Mouse (Mus musculus) MEL (cell line): ENCODE data around the gene Tma16. TPM values are rescaled to one million over a fixed set of nuclear protein-coding genes. Genes with fewer than 3 reads are reported as not detected.

Source experiments
- DNase-seq: peaks from one replicate; pipeline ENCODE4 v3.0.0; 2011; ENCODE audit warnings: low read depth, low spot score
- H3K27ac ChIP-seq: 2 replicates; pipeline ENCODE4 v1.5.1; 2012; ENCODE audit warnings: low read depth, mild to moderate bottlenecking, control low read depth, low read length, moderate library complexity; ENCODE audit not compliant: control insufficient read depth
- H3K27me3 ChIP-seq, 2 experiments: fragments of 150-350 bp in 1 of 2; sonication (generic) in 1 of 2; 2 replicates each; pipeline ENCODE4 v1.6.1; 2012; ENCODE audit warnings: low read length in 2 of 2, mild to moderate bottlenecking in 2 of 2, improper control_type of control experiment in 1 of 2, moderate library complexity in 1 of 2; ENCODE audit not compliant: insufficient read depth in 2 of 2, control insufficient read depth in 1 of 2
- H3K36me3 ChIP-seq, 2 experiments: 2 replicates each; pipeline ENCODE4 v1.6.1; 2012 to 2014; ENCODE audit warnings: low read length in 2 of 2, improper control_type of control experiment in 1 of 2, inconsistent platforms in 1 of 2, mild to moderate bottlenecking in 1 of 2; ENCODE audit not compliant: insufficient read depth in 2 of 2, control insufficient read depth in 1 of 2
- H3K4me1 ChIP-seq, 2 experiments: fragments of 150-350 bp in 1 of 2; sonication (generic) in 1 of 2; 2 replicates each; pipeline ENCODE4 v1.6.1; 2012; ENCODE audit warnings: low read length in 2 of 2, improper control_type of control experiment in 1 of 2, mild to moderate bottlenecking in 1 of 2; ENCODE audit not compliant: insufficient read depth in 2 of 2, control insufficient read depth in 1 of 2
- H3K4me3 ChIP-seq, 2 experiments: fragments of 150-350 bp in 1 of 2; sonication (generic) in 1 of 2; 2 replicates each; pipeline ENCODE4 v1.5.1; 2012; ENCODE audit warnings: low read depth in 2 of 2, low read length in 2 of 2, mild to moderate bottlenecking in 2 of 2, moderate library complexity in 2 of 2, control low read depth in 1 of 2, improper control_type of control experiment in 1 of 2; ENCODE audit not compliant: control insufficient read depth in 1 of 2, insufficient read depth in 1 of 2
- H3K79me2 ChIP-seq: 2 replicates; pipeline ENCODE4 v1.6.1; 2012; ENCODE audit warnings: mild to moderate bottlenecking, low read length, moderate library complexity; ENCODE audit not compliant: control insufficient read depth, poor library complexity, insufficient read depth
- H3K9ac ChIP-seq: 2 replicates; pipeline ENCODE4 v1.6.1; 2012; ENCODE audit warnings: low read depth, mild to moderate bottlenecking, control low read depth, low read length, moderate library complexity; ENCODE audit not compliant: control insufficient read depth, poor library complexity, severe bottlenecking
- H3K9me3 ChIP-seq: fragments of 150-350 bp; sonication (generic); replicated peaks from 2 replicates; pipeline ENCODE4 v1.6.1; 2012; ENCODE audit warnings: mild to moderate bottlenecking, low read length, improper control_type of control experiment, moderate library complexity; ENCODE audit not compliant: insufficient read depth
- BHLHE40 ChIP-seq: IDR thresholded peaks from 2 replicates; pipeline ENCODE4 v1.6.1; 2012; ENCODE audit warnings: low read depth, mild to moderate bottlenecking, inconsistent platforms, low read length, improper control_type of control experiment, borderline replicate concordance
- CHD1 ChIP-seq: IDR thresholded peaks from 2 replicates; pipeline ENCODE4 v1.6.1; 2012; ENCODE audit warnings: low read depth, mild to moderate bottlenecking, inconsistent platforms, low read length, improper control_type of control experiment
- E2F4 ChIP-seq: IDR thresholded peaks from 2 replicates; pipeline ENCODE4 v1.6.1; 2011; ENCODE audit warnings: low read depth, low read length, improper control_type of control experiment, borderline replicate concordance
- EP300 ChIP-seq, 2 experiments: IDR thresholded peaks; 2 replicates each; pipeline ENCODE4 v1.6.1; 2011; ENCODE audit warnings: improper control_type of control experiment in 2 of 2, low read length in 2 of 2, low read depth in 1 of 2, mild to moderate bottlenecking in 1 of 2
- GATA1 ChIP-seq: IDR thresholded peaks from 2 replicates; pipeline ENCODE4 v1.6.1; 2011; ENCODE audit warnings: low read depth, low read length, improper control_type of control experiment
- HCFC1 ChIP-seq: IDR thresholded peaks from 2 replicates; pipeline ENCODE4 v1.6.1; 2012; ENCODE audit warnings: low read depth, mild to moderate bottlenecking, inconsistent platforms, low read length, improper control_type of control experiment, moderate library complexity
- JUND ChIP-seq: IDR thresholded peaks from 2 replicates; pipeline ENCODE4 v1.6.1; 2011; ENCODE audit warnings: low read depth, mild to moderate bottlenecking, improper control_type of control experiment, low read length
- KAT2A ChIP-seq: conservative IDR thresholded peaks from 2 replicates; pipeline ENCODE4 v1.6.1; 2012; ENCODE audit warnings: low read depth, low read length, improper control_type of control experiment, inconsistent platforms
- MEF2A ChIP-seq: IDR thresholded peaks from 2 replicates; pipeline ENCODE4 v1.6.1; 2014; ENCODE audit warnings: low read depth, mild to moderate bottlenecking, inconsistent platforms, low read length, improper control_type of control experiment; ENCODE audit not compliant: poor library complexity, insufficient replicate concordance, severe bottlenecking; ENCODE audit errors: extremely low read depth
- MXI1 ChIP-seq: IDR thresholded peaks from 2 replicates; pipeline ENCODE4 v1.6.1; 2011; ENCODE audit warnings: mild to moderate bottlenecking, low read depth, low read length, improper control_type of control experiment
- TBP ChIP-seq: IDR thresholded peaks from 2 replicates; pipeline ENCODE4 v1.8.0; 2011; ENCODE audit warnings: low read depth, low read length, improper control_type of control experiment
- TCF12 ChIP-seq: IDR thresholded peaks from 2 replicates; pipeline ENCODE4 v1.6.1; 2014; ENCODE audit warnings: low read depth, mild to moderate bottlenecking, inconsistent platforms, low read length, improper control_type of control experiment, moderate library complexity
- USF1 ChIP-seq: IDR thresholded peaks from 2 replicates; pipeline ENCODE4 v1.6.1; 2014; ENCODE audit warnings: low read depth, mild to moderate bottlenecking, inconsistent platforms, low read length, improper control_type of control experiment, moderate library complexity
- ZC3H11A ChIP-seq: IDR thresholded peaks from 2 replicates; pipeline ENCODE4 v1.6.1; 2012; ENCODE audit warnings: low read depth, mild to moderate bottlenecking, inconsistent platforms, low read length, improper control_type of control experiment
- polyA plus RNA-seq, 2 experiments: library from polyadenylated mRNA; stranded (reverse) in 1 of 2; unstranded in 1 of 2; fragments of >175 nt in 1 of 2; fragments of >200 nt in 1 of 2; gene quantifications; 2 replicates each; pipeline versions ENCODE4 v1.2.1 to v1.2.4; 2012; ENCODE audit warnings: low replicate concordance in 2 of 2, low read depth in 1 of 2; ENCODE audit not compliant: insufficient read length in 2 of 2, insufficient read depth in 1 of 2, missing spikeins in 1 of 2
- total RNA-seq: library from RNA; depleted of rRNA; stranded (reverse); fragments of 300-350 nt; gene quantifications from 2 replicates; pipeline ENCODE4 v1.2.3, GENCODE M21; 2012

Tma16 gene
- total and polyA plus RNA-seq, 3 experiments: 29.4 to 33.2 TPM; not detected in 1

DNA sequence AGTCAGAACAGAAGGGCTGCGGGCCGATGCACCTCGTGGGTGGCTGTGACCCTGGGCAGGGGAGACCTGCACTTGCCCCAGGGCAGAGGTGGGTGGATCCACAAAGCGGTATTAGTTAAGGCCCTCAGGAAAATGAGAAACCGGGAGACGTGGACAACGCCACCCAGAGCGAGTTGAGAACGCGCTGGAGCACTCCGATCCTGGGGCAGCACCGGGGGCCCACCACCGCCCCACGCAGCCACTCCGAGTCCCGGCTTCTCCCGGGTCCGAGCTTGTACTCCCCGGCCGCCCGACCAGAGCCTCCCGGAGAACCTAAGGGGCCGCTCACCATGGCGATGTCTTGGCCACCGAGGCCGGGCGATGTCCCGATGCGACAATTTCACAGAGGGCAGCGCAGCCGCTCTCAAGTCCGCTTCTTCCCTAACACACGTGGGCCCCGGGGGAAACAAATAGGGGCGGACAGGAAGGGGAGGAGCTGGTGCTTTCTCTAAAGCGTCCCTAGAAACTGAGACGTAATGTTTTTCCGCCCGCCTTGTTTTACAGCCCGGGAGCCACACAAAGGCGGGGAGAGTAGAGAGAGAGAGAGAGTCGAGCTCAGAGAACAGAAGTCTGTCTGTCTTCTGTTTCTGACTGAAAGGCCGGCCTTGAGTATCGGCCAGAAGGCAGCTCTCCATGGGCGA lies at the start of gene Tma16 (continued):
- TF ChIP-seq TBP (peak; percentile 96), E2F4 (no peak; the same call in 1 of the 2 replicates), MEF2A (0 out of 2 replicates have a peak, but pooled peaks have one; percentile 55)

DNA sequence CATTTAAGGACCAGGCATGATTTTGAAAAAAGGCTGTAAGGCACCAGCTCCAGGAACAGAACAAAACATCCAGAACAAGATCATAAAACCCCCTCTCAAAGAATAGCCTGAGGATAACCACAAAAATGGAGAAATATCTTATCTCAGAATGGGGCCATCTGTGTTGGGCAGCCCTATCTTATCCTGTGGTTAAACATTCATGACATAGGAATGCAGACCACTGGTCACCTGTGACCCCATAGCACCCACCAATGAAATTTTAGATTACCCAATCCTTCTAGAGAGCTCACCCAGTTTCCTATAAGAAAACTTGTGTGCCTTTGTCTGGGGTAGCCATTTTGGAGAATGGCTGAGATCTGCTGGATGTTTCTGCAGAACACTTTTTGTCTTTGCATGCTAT lies 34.2 kb upstream of the Tma16 start:
- H3K4me1 ChIP-seq: no peaks in the 10 kb centered on the region

DNA sequence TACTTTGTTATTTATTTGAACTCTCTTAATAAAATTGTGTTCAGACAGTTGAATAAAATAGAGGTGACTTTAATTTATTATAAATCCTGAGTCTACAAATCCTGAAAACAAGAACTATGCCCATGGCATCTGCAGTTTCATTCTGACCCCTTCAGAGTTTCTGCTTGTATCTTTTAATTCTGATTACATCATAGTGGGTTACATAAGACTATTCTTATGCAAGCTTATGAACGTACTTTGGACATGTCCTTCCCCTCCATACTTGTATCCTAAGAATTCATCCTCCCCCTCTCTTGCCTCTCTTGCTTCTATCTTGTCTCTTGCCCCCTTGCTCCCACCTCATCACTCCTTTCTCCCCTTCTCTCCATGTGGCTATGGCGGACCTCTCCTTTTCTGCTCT lies 32.8 kb upstream of the Tma16 start:
- Histone ChIP-seq H3K9me3 (no peaks in the 10 kb centered on the region), H3K27me3 (peaks cover 0 to 2% of the 10 kb centered on the region in 2 experiments; a peak in 1 of 4 replicates), H3K79me2 (no peaks in the 10 kb centered on the region), H3K4me3 (no peak overlapping the region), H3K9ac (no peak overlapping the region), H3K27ac (no peak overlapping the region)
- DNase-seq: no peak
- TF ChIP-seq ZC3H11A (no peak), CHD1 (no peak), KAT2A (no peak), BHLHE40 (no peak), MXI1 (no peak), USF1 (no peak), GATA1 (no peak), E2F4 (no peak), JUND (no peak), HCFC1 (no peak)
- TF ChIP-seq, all 39 proteins: peak for 0
- H3K36me3 ChIP-seq: no peaks in the 10 kb centered on the region
- H3K4me1 ChIP-seq: no peaks in the 10 kb centered on the region

More for the DNA sequence above, 34.2 kb upstream of the Tma16 start:
- no peak for TF ChIP-seq TCF12
- peak in 1 of 2 experiments; percentile 22; a peak in 1 of 4 replicates for TF ChIP-seq EP300 (IDR thresholded peaks at IDR 0.05; ENCODE audit: low read depth in 1 of 2, low read length in 2 of 2)
- Histone ChIP-seq H3K4me3 (no peak overlapping the region), H3K79me2 (no peaks in the 10 kb centered on the region), H3K9me3 (no peaks in the 10 kb centered on the region), H3K27ac (no peak overlapping the region), H3K27me3 (no peaks in the 10 kb centered on the region), H3K9ac (no peak overlapping the region), H3K36me3 (no peaks in the 10 kb centered on the region)
- DNase-seq: no peak
